Comparison of ENCODE assay signal across 11 mouse cellular contexts in the genomic region with DNA sequence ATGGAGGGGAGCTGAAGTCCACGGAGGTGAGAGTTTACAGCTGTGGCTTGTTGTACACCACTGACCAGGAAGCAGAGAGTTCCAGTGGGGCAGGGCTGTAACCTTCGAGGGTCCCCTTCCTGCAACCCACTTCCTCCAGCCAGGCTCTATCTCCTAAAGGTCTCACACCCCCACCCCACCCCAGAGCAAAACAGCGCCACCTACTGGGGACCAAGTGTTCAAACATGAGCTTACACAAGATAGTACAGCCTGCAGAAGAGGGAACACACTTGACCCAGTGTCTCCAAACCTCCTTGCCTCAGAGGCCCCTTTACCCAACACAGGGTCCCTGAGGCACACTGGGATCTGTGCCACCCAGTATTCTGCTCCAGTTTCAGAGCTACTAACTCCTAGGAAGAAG.
DNase-seq lines count a peak whose midpoint lies in the region; ATAC-seq and TF ChIP-seq lines count a peak whose summit lies in the region.
"Had no signal": no experiment of that assay in that cellular context is flagged by ENCODE, and none has a peak within 500 bp of the region (broad histone marks: within the 10 kb centered on the region; RNA-seq: fewer than 3 reads in every experiment).

No protein-coding gene starts in this region.

- no peaks in the 10 kb centered on the region for H3K4me1 ChIP-seq in kidney, postnatal 0 days (replicated peaks; ENCODE audit: insufficient read depth, low read length)
- no peaks in the 10 kb centered on the region; the same call in 1 of the 2 replicates for H3K4me1 ChIP-seq in neural tube, embryonic 14.5 days (ENCODE audit: control insufficient read depth, insufficient read depth, low read length)
- no peaks in the 10 kb centered on the region for H3K4me1 ChIP-seq in small intestine, adult 2 months (ENCODE audit: control insufficient read depth, insufficient read depth, insufficient read length, low read length)

- no peak overlapping the region for H3K9ac ChIP-seq in kidney, postnatal 0 days (ENCODE audit: low read depth, low read length)
- H3K9ac ChIP-seq in neural tube, embryonic 14.5 days (replicated peaks; ENCODE audit: low read depth, low read length): no peak overlapping the region
- H3K9ac ChIP-seq: neural tube, embryonic 13.5 days had no signal

- no peaks in the 10 kb centered on the region for H3K36me3 ChIP-seq in kidney, postnatal 0 days (ENCODE audit: insufficient read depth, low read length)
- no peaks in the 10 kb centered on the region for H3K36me3 ChIP-seq in neural tube, embryonic 14.5 days (ENCODE audit: control insufficient read depth, insufficient read depth, low read length)
- no peaks in the 10 kb centered on the region for H3K36me3 ChIP-seq in small intestine, adult 2 months (ENCODE audit: control insufficient read depth, insufficient read depth, low read length)

- 22% methylated on average over 3 of the region's 3 CpGs for WGBS in kidney, postnatal 0 days
- 49% methylated on average over 3 of the region's 3 CpGs for WGBS in neural tube, embryonic 14.5 days
- WGBS in small intestine, adult 2 months: 21% methylated on average over 3 of the region's 3 CpGs

- H3K4me3 ChIP-seq in kidney, postnatal 0 days (replicated peaks; ENCODE audit: low read depth, low read length): no peak overlapping the region
- H3K4me3 ChIP-seq in neural tube, embryonic 14.5 days (ENCODE audit: low read depth, low read length): no peak overlapping the region
- no peak overlapping the region for H3K4me3 ChIP-seq in small intestine, adult 2 months (ENCODE audit: low read depth, low read length)
- H3K4me3 ChIP-seq: erythroblast, embryonic 14.5 days; neural tube, embryonic 13.5 days had no signal

- TF ChIP-seq CTCF in kidney, postnatal 0 days (IDR thresholded peaks at IDR 0.05; ENCODE audit: low read depth): peak; percentile 42; the same call in 1 of the 2 replicates
- TF ChIP-seq CTCF in small intestine, adult 2 months (IDR thresholded peaks at IDR 0.05; ENCODE audit: extremely low read depth, insufficient read length, insufficient replicate concordance, low read depth, low read length): peak; percentile 15; the same call in 1 of the 2 replicates

- H3K27ac ChIP-seq in kidney, postnatal 0 days: no peak overlapping the region
- H3K27ac ChIP-seq in neural tube, embryonic 14.5 days (ENCODE audit: low read depth, low read length): no peak overlapping the region
- no peak overlapping the region for H3K27ac ChIP-seq in small intestine, adult 2 months (ENCODE audit: insufficient read depth, low read depth, low read length)
- H3K27ac ChIP-seq: neural tube, embryonic 13.5 days had no signal

- H3K27me3 ChIP-seq in kidney, postnatal 0 days (ENCODE audit: insufficient read depth, low read length): no peaks in the 10 kb centered on the region
- H3K27me3 ChIP-seq in neural tube, embryonic 14.5 days (ENCODE audit: control insufficient read depth, insufficient read depth, low read length): no peaks in the 10 kb centered on the region
- H3K27me3 ChIP-seq in small intestine, adult 2 months (ENCODE audit: control insufficient read depth, insufficient read depth, low read length): no peaks in the 10 kb centered on the region
- H3K27me3 ChIP-seq: neural tube, embryonic 13.5 days had no signal

- ATAC-seq in kidney, postnatal 0 days (replicated peaks; ENCODE audit: low FRiP score, low read depth): no peak
- ATAC-seq in neural tube, embryonic 14.5 days (ENCODE audit: low read depth): peak; percentile 17; the same call in 1 of the 2 replicates

- peak; percentile 42 for DNase-seq in adrenal gland, postnatal 14 days
- no peak for DNase-seq in adrenal gland, postnatal 10 days
- no peak for DNase-seq in kidney, postnatal 0 days (ENCODE audit: low spot score)
- no peak for DNase-seq in kidney, postnatal 25 days
- DNase-seq in neural tube, embryonic 10.5 days (ENCODE audit: extremely low spot score, low spot score): no peak
- DNase-seq in natural killer cell, adult 2 months (ENCODE audit: low spot score in 2 of 2): no peak
- DNase-seq: right cerebral cortex, postnatal 25 days had no signal

- H3K9me3 ChIP-seq in kidney, postnatal 0 days (replicated peaks; ENCODE audit: low read length): no peaks in the 10 kb centered on the region
- no peaks in the 10 kb centered on the region for H3K9me3 ChIP-seq in neural tube, embryonic 14.5 days (ENCODE audit: control insufficient read depth, low read length)
- H3K9me3 ChIP-seq: neural tube, embryonic 13.5 days had no signal

- H3K4me2 ChIP-seq in kidney, postnatal 0 days (ENCODE audit: low read length): no peak overlapping the region
- H3K4me2 ChIP-seq in neural tube, embryonic 14.5 days (ENCODE audit: low read depth, low read length): no peak overlapping the region
- H3K4me2 ChIP-seq: neural tube, embryonic 13.5 days had no signal

- no peak for TF ChIP-seq POLR2A in small intestine, adult 2 months (IDR thresholded peaks at IDR 0.05; ENCODE audit: low read depth, low read length)
